Mouse (Mus musculus) erythroblast, embryonic 14.5 days (primary cell): ENCODE results near the gene Zfp985.

Experiments used
- GATA1 ChIP-seq: IDR thresholded peaks from 2 replicates; pipeline ENCODE4 v1.6.1; 2012; ENCODE audit warnings: low read length, inconsistent platforms, mixed read lengths
- TAL1 ChIP-seq: IDR thresholded peaks from 3 replicates; pipeline ENCODE4 v1.6.1; 2012; ENCODE audit warnings: low read length, inconsistent platforms, mixed read lengths

GRCm38 (mm10) chr4:147597685-147598084 is 44.6 kb downstream of the Zfp985 start:
- TF ChIP-seq GATA1 = no peak
- TF ChIP-seq TAL1 = no peak
